Mouse (Mus musculus) spleen, postnatal 10 days (tissue): ENCODE data around the gene Rab3c.

Experiments used
- DNase-seq, 2 experiments: peaks; one replicate each; pipeline ENCODE4 v3.0.0; 2021 to 2022; ENCODE audit warnings: low spot score in 2 of 2

Rab3c gene

DNA sequence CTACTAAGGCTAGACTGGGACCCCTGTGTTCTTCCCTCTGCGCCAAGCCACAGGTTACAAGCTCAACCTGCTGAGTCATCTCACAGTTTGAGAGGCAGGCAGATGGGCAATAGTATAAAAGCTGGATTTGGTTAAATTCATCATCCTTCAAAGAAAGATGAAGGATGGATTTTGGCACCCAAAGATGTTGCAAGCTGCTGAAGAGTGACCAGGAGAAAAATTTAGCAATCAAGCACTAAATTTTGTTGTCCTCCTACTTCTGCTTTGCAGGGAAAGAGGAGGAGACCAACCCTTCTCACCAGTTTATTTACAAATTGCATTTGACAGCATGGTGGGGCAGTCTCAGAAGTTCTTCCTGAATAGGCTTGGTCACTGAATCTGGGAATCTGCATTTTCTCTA is 90.8 kb downstream of the Rab3c start:
- DNase-seq = no peak

DNA sequence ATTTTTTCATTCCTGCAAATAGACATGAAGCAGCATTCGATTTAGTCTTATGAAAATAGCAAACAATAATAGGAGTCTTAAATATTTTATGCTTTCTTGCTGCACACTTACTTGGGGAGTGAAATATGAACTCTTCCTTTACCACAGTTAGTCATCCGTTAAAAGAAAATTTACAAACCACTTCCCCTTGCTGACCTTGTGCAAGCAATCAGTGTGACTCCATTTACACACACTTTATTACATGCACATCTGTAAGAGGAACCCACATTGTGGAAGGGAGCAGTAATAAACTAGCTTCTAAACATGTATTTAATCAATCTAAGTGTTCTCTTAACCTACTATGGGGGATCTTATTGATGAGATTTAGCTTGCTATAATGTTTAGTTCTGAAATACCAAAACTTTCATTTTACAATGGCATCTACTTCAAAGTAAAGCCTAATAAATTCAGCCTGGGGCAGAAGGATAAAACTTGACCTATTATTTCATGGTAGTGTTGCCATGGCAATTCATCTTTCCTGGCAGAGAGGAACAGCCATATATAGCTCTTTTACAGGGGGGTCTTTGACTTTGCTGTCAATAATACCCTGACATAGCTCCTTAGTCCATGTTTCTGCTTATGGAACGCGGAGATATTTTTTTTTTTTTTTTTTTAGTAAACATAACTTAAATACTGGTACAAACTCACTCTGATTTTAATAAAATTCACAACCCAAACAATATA is 95.7 kb downstream of the Rab3c start:
- DNase-seq = no peak

DNA sequence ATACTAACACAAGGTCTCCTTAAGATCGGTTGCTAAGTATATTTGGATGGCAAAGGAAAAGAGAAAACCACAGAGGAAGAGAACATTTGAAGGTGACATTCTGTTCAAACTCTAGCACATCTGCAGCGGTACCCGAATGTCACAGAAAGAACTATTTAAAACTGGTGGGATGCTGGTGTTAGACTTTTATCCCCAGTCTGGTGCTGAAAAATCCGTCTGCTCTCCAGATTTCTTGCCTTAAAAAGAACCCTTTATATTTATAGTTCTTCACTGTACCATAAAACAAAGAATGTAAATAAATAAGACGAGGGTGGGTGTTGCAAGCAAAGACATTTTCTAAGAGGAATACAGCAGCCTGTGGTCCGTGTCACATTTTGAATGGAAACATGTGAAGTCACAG is 105.1 kb downstream of the Rab3c start:
- no peak for DNase-seq

DNA sequence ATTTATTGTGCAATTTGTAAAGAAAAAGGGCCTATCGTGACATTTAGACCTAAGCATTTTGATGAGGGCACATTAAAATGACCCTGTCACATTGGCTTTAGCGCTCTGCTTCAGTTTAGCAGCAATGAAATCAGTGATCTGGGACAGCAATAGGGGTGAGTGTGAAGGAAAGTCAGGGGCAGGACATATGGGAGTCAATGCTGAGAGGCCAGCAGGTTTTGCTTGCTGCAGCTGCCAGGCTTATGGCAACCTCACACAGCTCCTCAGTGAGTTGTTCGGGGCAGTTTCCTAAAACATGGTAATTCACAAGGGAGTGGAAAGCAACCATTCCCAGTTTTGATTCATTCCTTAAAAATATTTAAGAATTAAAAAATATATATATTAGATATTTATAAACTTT is 111.1 kb downstream of the Rab3c start:
- DNase-seq = no peak

DNA sequence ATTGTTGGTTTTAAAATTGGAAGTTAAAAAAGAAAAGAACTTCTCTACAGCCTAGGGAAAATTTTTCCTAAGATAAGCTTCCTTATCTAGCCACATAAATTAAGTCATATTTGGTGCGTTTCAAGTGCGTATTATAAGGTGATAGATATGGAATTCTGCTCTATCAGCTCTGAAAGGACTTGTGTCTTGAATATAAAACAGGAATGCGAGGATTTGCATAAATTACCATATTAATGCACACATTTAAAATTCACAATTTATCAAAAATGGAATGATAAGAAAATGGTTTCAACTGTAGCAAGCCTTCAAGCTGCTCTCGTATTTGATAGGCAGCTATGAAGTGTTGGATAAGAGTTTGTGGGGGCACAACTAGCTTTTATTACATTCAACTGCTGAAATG is 111.6 kb downstream of the Rab3c start:
- DNase-seq = no peak

DNA sequence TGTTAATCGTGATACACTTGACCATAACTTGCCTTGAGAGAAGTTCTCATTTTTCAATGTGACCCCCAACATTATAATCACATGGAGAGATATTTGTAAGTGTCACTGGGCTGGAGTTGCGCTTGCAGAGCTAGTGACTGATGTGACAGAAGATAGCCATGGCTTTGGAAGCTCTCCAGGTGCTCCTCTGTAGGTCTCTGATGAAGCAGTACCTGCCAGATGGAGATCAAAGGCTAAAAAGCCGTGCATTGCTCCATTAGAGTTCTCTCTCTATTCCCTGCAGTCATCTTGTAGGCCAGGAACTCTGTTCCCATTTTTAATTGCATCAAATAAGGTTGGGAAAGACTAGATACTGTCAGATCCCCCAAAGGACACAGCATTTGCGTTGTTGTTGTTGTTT is 112.2 kb downstream of the Rab3c start:
- no peak for DNase-seq

DNA sequence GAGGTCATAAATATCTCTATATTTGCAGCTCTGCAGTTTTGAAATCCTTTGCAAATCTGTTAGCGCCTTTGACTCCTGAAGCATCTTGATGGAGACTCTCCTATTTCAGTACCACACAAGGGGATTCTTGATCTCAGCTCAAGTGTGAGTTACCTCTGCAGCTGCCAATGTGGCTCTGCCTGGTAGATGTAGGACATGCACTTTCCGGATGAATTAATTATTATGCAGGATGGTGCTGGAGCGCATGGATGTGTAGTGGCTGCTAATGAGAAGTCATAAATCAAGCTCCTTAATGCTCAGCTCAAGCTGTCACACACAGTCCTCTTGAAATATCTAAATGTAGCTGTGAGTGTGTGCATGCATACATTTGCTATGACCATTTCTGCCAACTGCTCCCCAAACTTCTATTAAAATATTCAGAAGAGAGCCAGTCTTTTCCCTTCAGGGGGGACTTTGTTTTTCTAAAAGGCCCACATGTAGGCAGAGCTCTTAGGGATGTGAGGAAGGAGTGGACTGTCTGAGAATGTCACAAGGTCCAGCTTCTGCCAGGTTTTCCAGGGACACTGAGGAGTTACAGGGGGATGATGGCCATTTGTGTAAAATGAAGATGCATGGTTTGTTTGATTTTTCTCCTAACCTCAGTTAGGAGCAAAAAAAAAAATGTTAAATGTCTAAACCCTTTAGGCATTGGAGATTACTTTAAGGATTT is 114.0 kb downstream of the Rab3c start:
- no peak for DNase-seq

DNA sequence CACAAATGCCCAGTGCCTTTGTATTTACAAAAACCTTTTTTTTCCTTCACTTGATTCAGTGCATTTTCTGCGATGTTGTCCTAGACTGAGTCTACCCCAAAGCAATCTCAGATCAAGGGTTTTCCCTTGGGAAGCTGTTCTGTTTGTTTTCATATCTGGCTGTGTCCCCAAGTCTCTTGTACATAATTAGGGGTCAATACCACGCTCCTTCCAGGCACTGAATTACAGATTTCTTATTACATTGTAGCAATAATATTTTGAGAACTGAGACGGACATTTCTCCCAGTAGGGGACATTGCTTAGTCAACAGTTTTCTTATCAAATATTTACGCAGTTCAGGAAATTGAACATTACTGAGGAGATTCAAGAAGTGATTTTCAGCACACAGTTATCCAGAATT is 120.8 kb downstream of the Rab3c start:
- DNase-seq = no peak

DNA sequence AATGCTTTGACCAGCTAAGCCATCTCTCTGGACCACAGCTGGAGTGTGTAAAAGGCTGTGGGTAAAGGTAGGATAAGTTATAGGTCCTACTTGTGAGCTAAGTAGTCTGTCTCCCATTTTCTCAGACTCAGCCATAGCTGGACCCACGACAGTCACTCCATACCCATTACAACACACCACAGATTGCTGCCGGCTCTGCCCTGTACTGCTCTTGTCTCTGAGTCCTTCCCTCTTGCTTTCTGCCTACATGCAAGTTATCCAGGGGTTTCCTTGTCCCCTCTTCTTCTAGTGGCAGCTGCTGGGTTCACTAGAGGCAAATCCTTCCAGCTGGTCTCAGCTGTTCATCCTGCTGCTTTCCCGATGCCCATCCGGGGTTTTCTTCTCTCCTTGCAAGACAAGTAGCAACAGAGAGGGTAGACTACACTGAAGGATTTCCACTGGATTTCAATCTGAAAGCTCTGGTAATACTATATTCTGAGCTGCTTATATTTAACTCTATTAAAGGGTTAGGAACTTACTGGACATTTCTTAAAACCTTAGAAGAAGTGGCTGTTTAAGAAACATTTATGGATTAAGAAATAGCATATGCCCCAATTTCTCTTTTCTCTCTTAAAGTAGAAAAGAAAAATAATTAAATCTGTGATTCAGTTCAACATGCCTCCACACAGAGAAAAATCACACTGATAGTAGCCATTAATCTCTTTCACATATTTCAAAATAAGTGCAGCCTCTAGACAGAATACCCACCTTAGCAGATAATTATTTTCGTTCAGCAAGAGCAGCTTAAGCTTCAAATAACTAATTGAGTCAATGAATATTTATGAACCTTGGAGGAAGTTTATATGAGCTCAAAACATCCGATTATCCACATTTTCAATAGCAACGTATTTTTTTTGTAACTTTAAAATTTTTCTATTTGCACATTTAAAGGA is 121.9 kb downstream of the Rab3c start:
- no peak for DNase-seq

DNA sequence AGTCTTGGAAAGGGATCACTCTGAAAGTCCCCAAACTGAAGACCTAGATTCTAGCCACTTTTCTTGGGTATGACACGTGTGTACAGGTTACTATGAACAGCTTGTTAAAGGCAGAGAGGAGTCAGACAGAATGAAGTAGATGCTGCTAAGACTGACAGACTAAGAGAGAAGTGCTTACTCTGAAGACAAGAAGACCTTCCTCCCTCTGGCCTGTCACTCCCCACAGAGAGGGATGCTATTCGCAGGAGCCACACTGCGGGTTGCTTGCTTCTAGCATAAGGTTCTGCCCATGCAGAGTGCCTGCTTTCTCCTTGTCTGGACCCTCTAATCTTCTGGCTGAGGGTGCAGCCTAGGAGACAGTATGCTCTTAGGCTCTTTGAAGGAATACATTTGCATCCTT is 135.3 kb downstream of the Rab3c start:
- no peak for DNase-seq

DNA sequence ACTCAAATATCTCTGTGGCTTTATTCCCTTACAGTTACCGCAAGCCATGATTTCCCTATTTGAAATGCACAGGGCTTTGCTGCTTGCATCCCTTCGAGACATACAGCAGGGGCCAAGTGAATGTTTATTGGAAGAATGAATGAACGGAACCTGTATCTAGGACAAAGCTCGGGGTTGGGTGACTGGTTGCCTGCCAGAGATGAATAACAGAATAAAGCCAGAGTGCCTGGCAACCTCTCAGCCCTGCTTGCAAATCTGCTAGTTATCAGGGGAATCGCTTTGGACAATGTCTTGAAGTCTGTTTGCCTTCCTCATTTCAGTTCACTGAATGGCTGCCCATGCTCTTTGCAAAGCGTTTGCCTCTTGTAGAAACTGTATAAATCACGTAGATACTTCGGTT is 135.8 kb downstream of the Rab3c start:
- no peak for DNase-seq

DNA sequence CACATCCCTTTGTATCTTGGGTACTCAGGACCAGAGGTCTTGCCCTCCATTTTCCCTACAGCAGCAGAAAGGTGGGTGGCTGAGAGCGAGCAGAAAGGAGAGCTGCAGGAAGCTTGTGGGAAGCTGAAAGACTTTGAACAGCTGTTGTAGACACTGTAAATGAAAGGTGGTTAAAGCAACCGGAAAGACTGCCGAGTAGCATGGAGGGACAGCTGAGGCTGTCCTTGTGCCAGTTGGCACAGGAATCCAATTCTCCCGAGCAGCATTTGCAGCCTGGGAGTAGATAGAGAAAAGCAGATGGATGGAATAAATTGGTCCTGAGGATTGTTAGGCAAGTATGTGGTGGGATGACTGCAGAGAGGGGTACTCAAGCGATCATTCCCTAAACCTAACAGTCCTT is 141.5 kb downstream of the Rab3c start:
- DNase-seq = no peak

DNA sequence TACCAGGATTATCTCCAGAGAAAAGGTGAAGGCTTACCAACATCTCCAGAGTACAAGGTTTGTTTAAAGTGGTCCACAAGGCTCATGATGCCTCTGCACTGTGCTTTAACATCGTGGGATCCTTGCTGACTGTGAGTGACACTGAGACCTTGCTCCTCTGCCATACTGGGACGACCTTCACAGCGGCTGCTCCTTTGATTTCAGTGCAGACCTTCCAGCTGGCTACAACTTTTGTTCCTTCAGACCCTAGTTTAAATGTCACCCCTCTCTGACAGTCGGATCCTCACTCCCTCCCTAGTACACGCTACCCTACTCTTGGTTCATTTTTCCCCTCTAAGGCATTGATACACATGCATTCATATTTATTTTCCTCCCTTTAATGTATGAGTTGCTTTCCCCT is 142.2 kb downstream of the Rab3c start:
- no peak for DNase-seq

DNA sequence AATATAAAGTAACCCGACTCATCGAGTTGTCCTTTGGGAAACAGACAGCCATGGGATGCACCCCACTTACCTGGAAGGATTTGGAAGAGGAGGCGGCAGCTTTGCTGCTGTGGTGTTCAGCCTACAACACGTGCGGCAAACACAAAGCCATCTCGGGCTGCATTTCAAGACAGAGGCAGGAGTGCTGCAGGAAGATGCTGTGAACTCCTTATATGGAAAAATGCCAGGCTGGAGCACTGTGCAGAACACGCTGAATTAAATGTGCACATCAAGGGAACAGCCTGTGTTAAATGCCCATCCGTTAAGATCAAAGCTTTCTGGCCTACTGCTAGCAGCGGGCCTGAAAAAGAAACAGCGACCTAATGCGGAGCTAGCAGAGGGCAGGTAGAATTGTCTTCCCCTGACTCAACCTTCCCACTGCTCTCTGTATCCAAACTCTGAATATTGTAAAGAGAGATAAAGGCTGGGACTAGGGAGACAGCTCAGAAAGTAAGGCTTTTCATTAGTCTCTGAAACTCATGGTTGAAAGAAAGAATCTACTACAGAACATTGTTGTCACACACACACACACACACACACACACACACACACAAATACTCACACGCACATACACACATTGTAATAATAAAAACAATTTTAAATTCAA is 153.1 kb downstream of the Rab3c start:
- no peak for DNase-seq

DNA sequence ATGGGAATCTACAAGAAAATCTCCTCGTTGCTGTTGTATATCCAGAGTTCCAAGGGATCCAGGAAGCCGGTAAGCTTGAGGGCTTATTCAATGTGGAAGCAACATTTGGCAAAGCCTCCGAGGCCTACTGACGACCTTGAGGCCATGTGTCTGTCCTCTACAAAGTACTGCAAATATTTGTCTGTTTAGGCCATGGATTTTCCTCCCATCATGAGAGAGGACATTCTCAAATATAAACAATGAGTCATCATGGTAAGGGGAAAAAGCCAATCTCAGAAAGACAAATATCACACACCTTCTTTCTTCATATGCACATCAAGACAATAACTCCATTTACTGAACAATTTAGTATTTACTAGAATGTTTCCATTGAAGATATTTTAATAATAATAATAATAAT is 158.0 kb downstream of the Rab3c start:
- no peak for DNase-seq

DNA sequence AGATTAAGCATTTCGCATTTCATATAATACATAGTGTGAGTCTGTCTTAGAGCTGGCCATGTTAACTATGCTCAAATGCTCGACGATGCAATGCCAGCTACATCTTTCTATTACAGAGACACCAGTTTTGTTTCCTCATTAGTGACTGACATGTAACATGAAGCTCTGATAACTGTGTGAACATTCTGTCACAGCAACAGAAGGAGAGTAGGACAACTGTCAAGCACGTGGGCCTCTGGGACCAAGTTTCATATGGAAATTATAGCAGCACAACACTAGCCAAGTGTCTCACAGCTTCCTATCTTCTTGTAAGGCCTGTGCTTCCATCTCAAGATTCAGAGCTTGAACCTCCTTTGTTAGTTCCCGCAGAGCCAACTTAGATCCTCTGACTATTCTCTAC is 163.9 kb downstream of the Rab3c start:
- no peak for DNase-seq

DNA sequence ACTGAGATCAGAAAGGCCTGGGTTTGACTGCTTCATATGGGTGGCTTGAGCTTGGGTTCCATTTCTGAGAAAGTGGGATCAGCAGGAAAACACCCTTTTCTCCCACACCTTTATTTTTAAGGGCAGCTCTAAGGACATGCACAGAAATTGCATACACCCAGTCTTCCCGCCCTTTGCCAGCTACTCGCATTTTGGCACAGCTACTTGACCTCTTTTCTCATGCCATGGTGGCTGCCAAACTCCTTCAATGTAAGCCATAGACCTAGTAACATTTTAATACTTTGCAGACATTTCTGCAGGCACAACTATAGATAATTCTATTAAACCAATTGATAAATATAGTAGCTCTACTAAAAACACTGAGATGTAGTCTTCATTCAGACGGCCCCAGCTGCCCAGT is 164.5 kb downstream of the Rab3c start:
- no peak for DNase-seq

DNA sequence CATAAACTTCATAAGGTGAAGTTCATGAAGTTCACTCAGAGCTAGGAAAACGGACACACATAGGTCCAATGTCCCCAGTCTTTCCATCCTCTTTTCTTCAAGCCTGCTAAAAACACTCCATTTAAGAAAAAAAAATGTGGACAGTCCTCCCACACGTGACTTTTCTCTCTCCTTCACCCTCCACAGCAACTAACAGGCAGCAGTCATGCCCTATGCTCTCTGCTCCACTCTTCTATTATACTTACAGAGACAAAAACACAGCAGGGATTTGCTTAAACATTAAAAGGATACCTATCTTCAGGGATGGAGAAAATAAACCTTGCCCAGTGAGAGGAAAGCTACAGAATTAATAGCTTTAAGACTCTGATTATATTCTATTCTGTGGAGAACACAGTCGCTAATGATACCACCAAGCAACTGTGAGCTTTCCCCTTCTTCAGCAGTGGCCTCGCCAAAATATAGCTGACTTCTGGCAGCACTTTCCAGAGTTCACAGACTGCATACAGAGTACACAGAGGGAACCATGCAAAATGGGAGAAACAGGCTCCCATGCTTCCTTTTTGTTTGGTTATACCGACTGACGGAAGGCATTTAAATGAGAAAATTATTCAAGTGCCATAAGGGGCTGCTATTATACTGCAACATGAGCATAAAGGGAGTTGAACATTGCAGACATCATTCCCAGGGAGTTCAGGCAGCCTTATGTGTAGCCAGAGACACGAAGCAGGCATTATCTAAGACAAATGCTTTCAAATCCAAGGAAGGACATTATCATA is 165.7 kb downstream of the Rab3c start:
- DNase-seq = no peak

DNA sequence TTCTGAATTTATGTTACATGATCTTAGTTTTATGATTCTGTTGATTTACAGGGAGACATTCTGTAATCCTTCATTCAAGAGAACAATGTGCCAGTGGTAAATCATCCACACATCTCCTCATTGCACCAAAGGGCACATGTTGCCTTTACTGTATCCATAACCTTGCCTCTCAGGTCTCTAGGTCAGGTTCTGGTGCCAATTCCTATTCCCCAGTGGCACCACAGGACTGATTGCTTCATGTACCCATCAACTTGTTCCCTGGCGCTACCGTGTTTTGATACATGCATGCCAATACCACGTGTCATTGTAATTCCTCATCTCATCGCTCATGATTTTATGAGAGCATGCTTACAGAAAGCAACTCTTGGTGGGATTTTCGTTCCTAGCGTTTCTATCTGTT is 167.1 kb downstream of the Rab3c start:
- no peak for DNase-seq

DNA sequence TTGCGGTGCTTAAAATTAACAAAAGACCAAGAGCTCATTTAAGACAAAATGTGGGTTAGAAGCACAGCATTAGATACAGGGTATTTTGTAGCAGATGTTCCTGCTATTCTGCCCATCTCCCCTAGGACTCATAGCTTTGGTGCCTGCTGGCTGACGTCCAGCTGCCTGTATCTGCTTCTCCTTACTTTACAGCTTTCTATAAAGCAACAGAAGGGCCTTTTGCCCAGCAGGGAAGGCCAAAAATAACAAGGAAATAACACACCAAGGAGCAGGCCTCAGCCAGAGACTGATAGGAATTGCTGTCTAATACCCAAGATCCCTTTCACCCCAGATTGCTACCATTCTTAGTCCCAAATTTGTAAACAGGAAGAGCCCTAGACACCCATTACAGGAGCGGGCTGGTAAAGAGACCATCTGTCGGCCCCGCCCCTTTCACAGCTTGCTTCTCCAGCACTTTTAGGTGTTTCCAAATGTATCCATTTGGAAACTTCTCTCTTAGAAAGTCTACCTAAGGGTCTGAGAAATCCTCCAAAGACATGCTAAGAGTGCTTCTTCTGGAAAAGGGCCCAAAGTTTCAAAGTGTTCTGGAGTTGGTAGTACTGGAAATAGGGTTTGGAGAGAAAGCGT is 183.3 kb downstream of the Rab3c start:
- DNase-seq = no peak

DNA sequence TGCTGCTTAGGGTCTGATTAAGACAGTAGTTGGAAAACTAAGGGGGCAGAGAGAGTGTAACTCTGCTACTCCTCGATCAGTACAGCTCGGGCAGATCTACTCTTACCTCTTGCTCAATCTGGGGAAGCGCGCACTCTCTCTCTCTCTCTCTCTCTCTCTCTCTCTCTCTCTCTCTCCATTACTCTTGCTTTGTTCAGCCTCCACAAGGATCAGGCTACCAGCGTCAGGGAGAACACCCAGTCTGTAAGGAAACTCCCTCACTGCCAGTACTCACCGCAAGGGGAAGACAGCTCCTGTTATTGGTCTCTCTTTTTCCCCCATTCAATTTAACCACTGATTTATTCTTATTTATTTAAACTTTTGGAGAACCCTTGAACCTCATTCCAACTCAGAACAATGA is 185.8 kb downstream of the Rab3c start:
- DNase-seq = no peak
